Mouse (Mus musculus) gastrocnemius, postnatal 10 days (tissue): ENCODE data around the gene Casc3. TPM values are rescaled to one million over a fixed set of nuclear protein-coding genes. Genes with fewer than 3 reads are reported as not detected.

Experiments
- DNase-seq: peaks from one replicate; pipeline ENCODE4 v3.0.0; 2021; ENCODE audit warnings: mixed read lengths
- total RNA-seq, 2 experiments: library from RNA; stranded (reverse); gene quantifications; 2 replicates each; pipeline ENCODE4 v1.2.3; 2021

Gene Casc3
- total RNA-seq, 2 experiments from 2014 or later, result 19.1 to 26.2 TPM

DNA sequence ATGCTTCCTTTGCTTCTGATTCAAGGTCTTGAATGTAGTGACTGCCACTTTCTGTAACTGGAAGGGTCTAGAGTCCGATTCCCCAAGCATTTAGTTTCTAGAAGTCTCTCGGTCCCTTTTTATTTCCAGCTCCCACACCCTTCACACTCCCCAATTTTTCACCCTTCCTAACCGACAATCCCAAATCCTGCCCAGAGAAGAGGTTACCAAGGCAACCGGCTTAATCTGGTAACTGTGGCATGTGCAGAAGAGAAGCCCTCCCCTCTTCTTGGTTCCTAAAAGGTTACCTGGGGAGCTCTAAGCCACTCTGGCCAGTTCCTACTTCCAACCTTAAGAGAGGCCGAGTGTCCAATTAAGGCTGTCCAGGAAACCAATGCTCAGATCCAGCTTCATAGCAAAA is 30.6 kb downstream of the Casc3 start:
- no peak for DNase-seq

- no peak for DNase-seq
These were observed 31.0 kb downstream of the Casc3 start for GRCm38 (mm10) chr11:98835725-98836124.

- no peak for DNase-seq
These were observed 31.4 kb downstream of the Casc3 start for GRCm38 (mm10) chr11:98836128-98836527.

DNA sequence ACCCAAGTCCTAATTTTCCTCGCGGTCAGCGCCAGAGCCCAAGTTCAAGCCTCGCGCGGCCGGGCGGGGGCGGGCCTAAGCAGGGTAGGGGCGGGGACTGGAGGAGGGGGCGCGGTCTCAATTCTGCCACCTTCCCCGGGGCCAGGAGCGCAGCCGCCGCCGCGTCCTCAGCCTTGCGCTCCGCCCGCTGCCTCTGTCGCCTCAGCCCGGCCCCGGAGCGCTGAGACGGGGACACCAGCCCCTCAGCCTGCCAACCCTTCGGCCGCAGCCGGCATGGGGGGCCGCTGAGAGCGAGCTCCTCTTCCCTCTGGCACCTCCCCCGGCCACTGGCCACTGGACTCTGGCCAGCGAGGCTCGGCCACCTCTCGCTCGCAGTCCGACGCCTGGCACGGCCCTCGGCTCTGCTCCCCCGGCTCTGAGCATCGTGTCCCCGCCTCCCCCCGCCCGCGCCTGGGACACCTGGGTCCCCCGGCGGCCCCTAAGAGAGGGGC is 32.0 kb downstream of the Casc3 start, which contains the start of gene Rapgefl1:
Gene Rapgefl1, plus strand, starts transcription at position 135 of the 491 bp plus-strand sequence.
- DNase-seq, result peak; percentile 86

GRCm38 (mm10) chr11:98837231-98837704 is 32.6 kb downstream of the Casc3 start:
- peak; percentile 26 for DNase-seq

DNA sequence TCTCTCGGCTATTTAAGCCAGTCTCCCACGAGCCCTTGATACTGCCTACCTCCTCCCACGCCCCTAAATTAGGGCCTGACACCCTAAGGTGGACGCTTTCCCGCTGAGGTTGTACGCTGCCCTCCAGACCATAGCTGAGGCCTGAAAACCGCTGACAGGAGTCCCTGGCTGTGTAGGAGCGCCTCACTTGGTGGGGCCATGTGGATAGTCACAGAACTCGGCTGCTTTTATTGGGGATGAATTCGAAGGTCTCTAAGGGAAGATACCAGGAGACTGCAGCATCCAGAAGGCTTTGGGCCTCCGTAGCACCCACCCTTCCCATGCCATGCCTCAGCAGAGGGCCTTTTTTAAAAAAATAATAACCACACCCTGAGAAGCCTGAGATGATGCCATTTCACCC is 33.2 kb downstream of the Casc3 start:
- no peak for DNase-seq

- no peak for DNase-seq
These were observed 33.8 kb downstream of the Casc3 start for GRCm38 (mm10) chr11:98838512-98838911.

DNA sequence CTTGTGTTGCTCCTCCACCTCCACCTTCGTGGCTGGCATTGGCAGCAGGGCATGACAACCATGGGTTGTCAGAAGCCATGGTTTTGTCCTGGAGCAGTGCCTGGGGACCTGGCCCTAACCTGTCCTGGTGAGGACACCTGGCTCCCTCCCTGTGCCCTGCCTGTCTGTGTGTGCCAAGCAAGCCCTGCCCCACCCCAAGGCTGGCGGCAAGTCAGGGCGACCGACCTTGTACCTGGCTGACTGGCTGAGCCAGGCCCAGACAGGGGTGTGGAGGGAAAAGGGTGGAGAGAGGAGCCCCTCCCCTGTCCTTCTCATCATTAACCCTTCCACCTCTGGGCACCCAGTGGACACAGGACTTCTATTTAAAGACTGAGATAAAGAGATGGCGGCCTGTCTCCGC is 34.7 kb downstream of the Casc3 start:
- no peak for DNase-seq

DNA sequence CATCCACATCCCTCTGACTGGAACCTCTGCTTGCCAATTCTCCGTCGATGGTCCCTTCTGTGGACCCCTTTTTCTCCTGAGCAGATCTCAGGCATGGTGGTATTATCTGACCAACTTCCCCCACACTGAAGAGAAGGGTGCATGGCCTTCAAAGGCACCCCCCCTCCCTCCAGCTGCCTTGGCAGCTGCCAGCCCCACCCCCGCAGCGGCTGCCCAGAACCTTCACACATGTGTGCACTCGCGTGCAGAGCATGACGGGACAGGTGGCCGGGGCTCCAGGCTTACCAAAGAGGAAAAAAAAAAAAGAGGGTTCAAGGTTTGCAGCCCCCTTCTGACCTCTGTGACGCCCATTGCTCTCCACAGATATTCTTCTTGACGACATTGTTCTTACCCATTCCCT is 35.2 kb downstream of the Casc3 start:
- DNase-seq, result no peak

- no peak for DNase-seq
These were observed 41.3 kb downstream of the Casc3 start for GRCm38 (mm10) chr11:98846016-98846415.

DNA sequence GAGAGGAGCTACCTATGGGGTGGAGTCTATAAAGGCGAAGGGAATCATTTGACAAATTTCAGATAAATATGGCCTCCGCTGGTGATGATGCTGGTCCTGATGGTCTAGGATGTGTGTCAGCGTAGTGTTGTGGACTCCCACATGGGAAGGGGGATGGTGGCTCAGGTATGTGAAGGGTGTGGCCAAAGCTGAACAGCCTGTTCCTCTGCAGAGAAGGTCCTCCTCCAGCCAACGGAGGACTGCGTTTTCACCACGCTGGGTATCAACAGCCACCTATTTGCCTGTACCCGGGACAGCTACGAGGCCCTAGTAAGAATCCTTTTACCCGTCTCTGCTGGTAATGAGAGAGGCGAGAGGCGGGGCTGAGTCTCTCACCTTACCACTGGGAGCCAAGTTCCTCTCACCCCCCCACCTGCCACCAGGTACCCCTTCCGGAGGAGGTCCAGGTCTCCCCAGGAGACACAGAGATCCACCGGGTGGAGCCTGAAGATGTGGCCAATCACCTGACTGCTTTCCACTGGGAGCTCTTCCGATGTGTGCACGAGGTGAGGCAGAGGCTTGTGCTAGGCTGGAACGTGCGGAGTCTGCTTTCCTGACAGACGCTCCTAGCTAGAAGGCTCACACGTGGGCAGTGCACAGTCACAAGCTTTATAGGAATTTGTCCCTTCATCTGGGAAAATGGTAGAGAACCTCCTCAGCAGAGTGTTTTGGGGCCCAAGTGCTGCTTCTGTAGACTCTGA is 42.3 kb downstream of the Casc3 start:
- no peak for DNase-seq

GRCm38 (mm10) chr11:98849196-98849894 is 44.6 kb downstream of the Casc3 start:
- no peak for DNase-seq

DNA sequence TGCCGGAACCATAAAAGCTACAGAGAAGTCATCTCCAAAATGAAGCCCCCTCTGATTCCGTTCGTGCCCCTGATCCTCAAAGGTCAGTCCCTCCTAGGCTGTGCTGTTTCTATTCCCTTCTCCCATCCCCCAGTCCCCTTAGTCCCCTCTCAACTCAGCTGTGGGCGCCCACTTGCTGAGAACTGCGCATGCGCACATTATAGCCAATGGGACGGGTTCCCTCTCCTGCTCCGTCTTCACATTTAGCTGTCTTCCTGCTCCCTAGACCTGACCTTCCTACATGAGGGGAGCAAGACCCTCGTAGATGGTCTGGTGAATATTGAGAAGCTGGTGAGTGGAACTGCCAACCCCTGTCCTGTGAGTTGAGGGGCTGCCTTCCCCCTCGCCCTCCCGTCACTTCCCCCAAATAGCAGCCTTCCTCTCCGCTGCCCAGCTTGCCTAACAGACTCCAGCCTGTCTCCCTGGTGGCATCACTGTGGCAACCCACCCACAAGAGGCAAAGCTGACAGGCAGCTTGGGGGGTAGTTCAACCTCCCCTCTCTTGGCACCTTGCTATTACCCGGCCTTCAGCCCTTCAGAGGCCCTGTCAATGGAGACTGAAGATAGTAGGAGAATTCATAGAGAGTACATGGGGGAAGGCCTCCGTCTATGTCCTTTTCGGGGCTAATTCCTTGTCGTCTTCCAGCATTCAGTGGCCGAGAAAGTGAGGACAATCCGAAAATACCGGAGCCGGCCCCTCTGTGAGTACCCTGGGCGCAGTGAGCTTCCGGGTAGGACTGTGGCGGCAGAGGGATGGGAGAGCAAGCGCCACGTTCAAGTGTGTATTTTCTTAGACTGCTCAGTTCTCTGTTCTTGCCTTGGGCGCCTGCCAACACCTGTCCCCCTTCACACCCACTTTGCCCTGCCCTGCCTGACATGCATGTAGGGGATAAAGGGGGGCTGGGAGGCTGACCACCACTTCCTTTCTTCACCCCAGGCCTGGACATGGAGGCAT is 45.7 kb downstream of the Casc3 start:
- no peak for DNase-seq

DNA sequence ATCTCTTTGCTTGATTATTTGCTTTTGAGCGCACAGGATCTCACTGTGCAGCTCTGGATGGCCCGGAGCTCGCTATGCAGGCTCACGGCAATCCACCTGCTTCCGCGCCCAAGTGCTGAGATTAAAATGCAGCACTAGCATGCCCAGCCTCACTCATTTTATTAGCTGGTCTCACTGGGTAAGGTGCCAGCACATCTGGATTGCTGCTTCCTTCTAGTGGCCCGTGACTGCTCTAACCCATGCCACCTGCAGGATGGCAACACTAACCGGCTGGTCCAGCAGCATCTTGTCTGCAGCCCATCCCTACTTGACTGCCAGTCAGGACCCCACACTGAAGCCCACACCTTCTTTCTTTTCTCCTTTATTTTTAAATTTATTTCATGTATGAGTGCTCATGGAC is 49.4 kb downstream of the Casc3 start:
- no peak for DNase-seq

DNA sequence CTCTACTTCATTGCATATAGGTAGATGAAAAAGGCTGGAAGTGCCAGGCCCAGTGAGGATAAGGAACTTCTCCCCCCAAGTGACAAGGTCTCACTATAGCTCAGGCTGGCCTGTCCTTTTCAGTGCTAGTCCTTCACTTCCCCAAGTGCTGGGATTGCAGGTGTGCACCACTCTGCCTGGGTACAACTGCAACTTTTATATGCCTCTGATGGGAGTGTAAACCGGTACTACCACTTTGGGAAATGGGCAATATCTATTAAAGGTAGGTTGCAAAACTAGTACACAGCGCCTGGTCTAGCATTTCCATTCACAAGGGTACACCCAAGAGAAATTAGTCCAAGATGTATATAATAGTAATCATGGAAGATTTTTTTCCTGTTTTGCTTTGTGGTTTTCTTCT is 50.0 kb downstream of the Casc3 start:
- no peak for DNase-seq

DNA sequence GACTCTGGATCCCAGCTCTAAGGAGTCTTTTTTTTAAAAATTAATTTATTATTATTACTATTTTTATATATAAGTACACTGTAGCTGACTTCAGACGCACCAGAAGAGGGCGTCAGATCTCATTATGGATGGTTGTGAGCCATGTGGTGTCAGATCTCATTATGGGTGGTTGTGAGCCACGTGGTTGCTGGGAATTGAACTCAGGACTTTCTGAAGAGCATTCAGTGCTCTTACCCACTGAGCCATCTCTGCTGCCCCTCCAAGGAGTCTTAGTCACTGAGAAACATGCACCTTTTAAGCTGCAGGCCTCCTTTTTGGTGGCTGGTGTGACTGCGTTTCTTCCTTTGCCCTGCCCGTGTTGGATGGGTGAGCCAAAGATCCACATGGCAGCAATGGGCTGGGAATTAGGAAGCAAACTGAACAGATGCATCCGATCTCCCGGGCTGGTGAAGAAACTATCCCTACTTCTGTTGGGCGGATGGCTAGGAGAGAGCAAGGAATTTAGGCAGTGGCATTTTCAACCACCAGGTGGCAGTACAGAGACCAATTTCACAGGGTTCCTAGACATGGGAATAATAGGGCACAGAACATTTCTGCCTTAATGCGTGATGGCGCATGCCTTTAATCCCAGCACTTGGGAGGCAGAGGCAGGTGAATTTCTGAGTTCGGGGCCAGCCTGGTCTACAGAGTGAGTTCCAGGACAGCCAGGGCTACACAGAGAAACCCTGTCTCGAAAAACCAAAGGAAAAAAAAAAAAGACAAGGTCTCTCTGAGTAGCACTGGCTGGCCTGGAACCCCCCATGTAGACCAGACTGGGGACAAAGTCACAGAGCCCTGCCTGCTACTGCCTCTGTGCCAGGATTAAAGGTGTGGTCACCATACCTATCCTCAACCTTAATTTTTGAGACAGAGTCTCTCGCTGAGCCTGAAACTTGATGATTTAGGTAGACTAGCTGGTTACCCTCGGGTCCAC is 54.3 kb downstream of the Casc3 start:
- peak; percentile 91 for DNase-seq

DNA sequence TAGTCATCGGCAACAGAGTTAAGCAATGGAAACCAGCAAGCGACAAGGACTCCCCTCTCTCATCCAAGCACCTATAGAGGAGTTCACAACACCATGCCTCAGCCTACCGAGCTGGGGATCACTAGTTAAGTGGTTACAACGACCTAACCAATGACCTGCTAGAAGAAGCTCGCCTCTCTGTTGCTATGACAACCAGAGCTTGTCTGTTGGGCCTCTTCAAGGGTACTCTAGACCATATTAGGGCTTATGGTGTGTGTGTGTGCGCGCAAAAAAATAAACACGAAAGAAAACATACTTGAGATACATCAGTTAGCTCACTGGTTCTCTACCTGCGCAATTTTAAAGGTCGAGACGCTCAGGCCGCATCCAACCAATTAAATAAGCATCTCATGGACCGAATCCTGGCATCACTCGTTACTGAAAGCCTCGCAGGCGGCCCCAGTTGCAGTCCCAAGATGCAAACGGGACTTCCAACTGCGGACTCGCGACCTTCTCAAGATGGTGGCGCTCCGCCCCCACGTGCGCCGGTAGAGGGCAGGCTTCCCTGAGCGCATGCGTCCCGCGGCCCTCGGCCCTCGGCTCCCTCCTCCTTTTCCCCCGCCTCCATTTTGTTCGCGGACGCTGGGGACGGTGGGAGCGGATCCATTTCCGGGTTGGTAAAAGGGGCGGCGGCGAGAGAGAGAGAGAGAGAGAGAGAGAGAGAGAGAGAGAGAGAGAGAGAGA is 58.5 kb downstream of the Casc3 start, which contains the start of gene Wipf2:
Gene Wipf2, plus strand, starts transcription at position 611 of the 723 bp plus-strand sequence.
- peak; percentile 97 for DNase-seq

- no peak for DNase-seq
These were observed 59.2 kb downstream of the Casc3 start for GRCm38 (mm10) chr11:98863751-98864429.

- no peak for DNase-seq
These were observed 62.6 kb downstream of the Casc3 start for GRCm38 (mm10) chr11:98867293-98867692.

DNA sequence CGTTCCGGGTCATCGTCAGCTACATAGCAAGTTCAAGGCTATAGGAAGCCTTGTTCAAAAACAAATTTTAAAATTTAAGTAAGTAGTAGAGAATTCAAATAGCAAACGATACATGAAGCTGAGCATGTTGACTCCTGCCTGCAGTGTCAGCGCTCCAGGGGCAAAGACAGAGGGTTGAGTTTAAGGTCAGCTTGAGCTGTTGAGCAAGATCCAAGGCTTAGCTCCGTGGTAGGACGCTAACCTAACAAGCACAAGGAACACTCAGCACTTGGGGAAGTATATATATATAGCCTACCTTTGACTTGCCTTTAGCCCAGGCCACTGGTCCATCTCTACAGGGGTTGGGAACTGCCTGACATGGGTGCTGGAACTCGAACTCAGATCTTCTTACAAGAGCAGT is 65.2 kb downstream of the Casc3 start:
- DNase-seq, result no peak
